Mouse (Mus musculus): ENCODE measurements around the gene Nup160. TPM values are rescaled to one million over a fixed set of nuclear protein-coding genes. Genes with fewer than 3 reads are reported as not detected.
A peak's percentile ranks its signal among the peaks of the same experiment; 100 is the strongest.

Gene Nup160
- polyA plus RNA-seq, 1 experiment from 2014 or later, result 51.0 TPM

DNA sequence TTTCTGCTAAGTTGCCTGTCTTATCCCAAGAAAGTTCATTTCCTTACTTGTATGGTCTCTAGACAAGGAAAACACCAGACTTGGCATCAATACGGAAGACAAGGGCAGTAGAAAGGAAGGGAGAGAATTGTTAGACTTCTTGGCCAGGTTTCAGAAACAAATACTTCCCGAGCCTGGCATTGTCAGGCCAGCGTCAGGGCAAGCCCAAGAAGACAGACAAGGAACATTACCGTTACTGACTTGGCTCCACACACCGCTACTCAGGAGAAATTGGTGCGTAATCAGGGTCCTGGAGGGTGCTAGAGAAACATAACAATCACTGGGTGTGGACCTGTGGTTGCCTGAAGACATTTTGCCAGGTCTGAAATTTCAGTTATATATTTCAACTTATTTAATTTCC is 6.7 kb upstream of the Nup160 start:
- H3K4me1 ChIP-seq (replicated peaks), result peaks cover 10% of the 10 kb centered on the region
- no peak overlapping the region for H3K27ac ChIP-seq
- H3K4me3 ChIP-seq, result no peak overlapping the region
- no peaks in the 10 kb centered on the region for H3K27me3 ChIP-seq (ENCODE audit: insufficient read depth, poor library complexity, severe bottlenecking)
- H3K36me3 ChIP-seq, result no peaks in the 10 kb centered on the region
- no peak for DNase-seq (ENCODE audit: low spot score)
- no peaks in the 10 kb centered on the region for H3K9me3 ChIP-seq
- WGBS, result 91% methylated on average over 6 of the region's 6 CpGs

DNA sequence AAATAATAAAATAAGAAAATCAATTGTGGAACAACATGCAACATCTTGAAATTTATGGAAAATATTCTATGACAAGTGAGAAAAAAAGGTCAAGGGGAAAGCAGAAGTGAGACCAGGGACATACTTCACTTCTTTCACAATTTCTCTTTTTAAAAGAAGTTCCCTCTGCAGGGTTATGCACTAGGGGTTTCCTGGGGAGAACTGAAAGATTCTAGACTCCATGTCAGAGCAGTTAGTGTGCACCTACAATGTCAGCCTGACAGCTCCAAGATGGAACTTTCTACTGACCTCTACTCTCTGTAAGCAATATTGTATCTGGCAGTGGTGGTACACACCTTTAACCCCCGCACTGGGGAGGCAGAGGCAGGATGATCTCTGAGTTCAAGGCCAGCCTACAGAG is 3.7 kb upstream of the Nup160 start:
- WGBS, result 88% methylated on average over 1 of the region's 1 CpGs
- Histone ChIP-seq H3K4me3 (no peak overlapping the region), H3K27me3 (ENCODE audit: insufficient read depth, poor library complexity, severe bottlenecking) (no peaks in the 10 kb centered on the region), H3K4me1 (replicated peaks) (no peaks in the 10 kb centered on the region; the same call in 1 of the 2 replicates), H3K36me3 (no peaks in the 10 kb centered on the region), H3K27ac (no peak overlapping the region), H3K9me3 (no peaks in the 10 kb centered on the region)
- no peak for DNase-seq (ENCODE audit: low spot score)

DNA sequence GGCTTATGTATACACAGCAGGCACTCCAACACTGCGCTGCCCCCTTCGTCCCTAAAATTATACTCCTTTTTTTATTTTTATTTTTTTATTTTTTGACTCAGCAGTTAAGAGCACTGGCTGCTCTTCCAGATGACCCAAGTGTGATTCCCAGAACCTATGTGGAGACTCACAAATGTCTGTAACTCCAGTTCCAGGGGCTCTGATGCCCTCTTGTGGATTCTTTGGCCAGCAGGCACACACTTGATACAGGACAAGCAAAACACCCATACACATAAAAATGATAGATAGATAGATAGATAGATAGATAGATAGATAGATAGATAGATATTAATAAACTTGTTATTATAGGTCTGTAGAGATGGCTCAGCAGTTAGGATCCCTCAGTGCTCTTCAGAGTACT is 2.5 kb upstream of the Nup160 start:
- H3K36me3 ChIP-seq, result no peaks in the 10 kb centered on the region
- no peak overlapping the region for H3K4me3 ChIP-seq
- peaks cover under 1% of the 10 kb centered on the region; the same call in 1 of the 2 replicates for H3K4me1 ChIP-seq (replicated peaks)
- no peaks in the 10 kb centered on the region for H3K9me3 ChIP-seq
- no peaks in the 10 kb centered on the region for H3K27me3 ChIP-seq (ENCODE audit: insufficient read depth, poor library complexity, severe bottlenecking)
- WGBS, result 93% methylated on average over 2 of the region's 2 CpGs
- no peak overlapping the region for H3K27ac ChIP-seq
- no peak for DNase-seq (ENCODE audit: low spot score)

DNA sequence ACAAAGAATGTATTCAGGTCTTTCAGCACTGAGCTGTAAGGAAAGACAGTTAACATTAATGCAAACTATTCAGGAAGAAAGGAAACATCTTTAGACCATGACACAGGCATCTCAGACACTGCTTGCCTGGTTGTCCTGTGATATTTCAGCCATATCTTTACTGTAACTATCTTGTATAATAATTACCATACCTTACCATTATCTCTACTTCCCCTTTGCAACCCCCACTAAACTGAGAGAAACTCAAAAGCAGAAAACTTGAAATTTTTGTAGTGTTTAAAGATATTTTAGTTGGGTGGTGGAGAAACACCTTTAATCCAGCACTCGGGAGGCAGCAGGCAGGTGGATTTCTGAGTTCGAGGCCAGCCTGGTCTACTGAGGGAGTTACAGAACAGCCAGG is 1.5 kb upstream of the Nup160 start:
- Histone ChIP-seq H3K4me1 (replicated peaks) (peaks cover 10% of the 10 kb centered on the region), H3K4me3 (no peak overlapping the region), H3K9me3 (no peaks in the 10 kb centered on the region), H3K27me3 (ENCODE audit: insufficient read depth, poor library complexity, severe bottlenecking) (no peaks in the 10 kb centered on the region), H3K36me3 (peaks cover under 1% of the 10 kb centered on the region; the same call in 1 of the 2 replicates), H3K27ac (no peak overlapping the region)
- no peak for DNase-seq (ENCODE audit: low spot score)
- WGBS, result 91% methylated on average over 2 of the region's 2 CpGs

DNA sequence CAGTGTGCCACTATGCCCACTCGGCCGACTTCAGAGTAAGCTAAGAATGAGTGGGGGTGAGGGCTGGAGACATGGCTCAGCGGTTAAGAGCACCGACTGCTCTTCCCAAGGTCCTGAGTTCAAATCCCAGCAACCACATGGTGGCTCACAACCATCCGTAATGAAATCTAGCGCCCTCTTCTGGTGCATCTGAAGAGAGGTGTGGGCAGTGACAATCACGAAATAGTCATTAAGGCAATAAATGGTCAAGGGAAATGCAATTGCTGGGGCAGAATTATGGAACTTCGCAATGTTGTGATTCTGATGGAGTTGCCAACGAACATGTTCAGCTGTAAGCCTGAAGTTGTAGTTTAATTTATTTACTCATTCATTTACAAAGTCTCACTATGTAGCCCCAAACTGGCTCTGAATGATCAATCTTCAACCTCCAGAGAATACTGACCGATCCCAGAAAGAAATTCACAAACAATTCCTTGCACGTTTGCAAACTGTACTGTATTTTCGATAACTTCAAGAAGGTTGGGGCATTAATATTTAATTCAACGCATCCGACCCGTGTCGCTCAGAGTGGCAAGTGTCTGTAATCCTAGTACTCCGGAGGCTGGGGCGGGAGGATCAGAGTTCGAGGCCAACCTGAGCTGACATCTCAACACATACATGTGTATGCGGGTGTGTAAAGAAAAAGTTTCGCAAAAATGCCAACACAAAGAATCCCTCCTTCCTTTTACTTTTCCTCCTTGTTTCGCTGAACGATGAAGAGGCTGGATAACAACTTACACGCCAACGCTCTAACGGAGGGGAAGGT is 1.4 kb downstream of the Nup160 start:
- no peak for DNase-seq (ENCODE audit: low spot score)
- H3K27ac ChIP-seq, result peak overlapping the region; percentile 90
- peaks cover 26% of the 10 kb centered on the region for H3K36me3 ChIP-seq
- H3K4me3 ChIP-seq, result peak overlapping the region; percentile 89
- H3K9me3 ChIP-seq, result no peaks in the 10 kb centered on the region
- WGBS, result 32% methylated on average over 26 of the region's 26 CpGs
- no peaks in the 10 kb centered on the region for H3K27me3 ChIP-seq (ENCODE audit: insufficient read depth, poor library complexity, severe bottlenecking)
- peaks cover 13% of the 10 kb centered on the region for H3K4me1 ChIP-seq (replicated peaks)

DNA sequence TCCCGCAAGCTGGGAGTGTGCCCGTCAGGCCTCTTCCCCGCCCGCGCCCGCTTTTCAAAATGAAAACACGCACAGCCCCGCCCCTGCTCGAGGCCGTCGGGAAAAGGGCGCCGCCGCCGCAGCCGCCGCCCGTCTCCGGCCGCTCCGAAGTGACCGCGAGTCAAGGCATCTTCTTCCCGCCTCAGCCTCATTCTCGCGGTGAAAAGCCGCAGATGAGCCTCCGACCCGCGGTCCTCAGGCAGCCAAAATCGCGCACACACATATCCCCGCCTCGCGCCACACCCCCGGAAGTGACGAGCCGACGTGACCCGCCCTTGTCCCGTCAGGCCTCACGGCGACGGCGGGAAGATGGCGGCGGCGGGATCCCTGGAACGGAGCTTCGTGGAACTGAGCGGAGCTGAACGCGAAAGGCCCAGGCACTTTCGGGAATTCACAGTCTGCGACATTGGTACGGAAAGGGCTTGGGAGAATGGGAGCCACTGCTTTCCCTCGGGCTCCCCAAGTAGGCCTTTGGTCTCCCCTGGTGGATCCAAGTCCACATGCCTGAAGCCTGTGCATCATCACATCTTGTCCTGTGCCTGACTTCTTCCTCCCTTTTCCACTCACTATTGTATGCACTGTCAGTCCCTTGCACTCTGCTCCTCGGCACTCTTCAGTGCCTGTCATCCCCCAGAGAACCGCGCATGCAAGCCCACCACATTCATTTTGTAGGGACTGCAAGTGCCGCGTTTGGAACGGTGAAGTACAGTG is 2.2 kb downstream of the Nup160 start:
- no peaks in the 10 kb centered on the region for H3K9me3 ChIP-seq
- H3K4me3 ChIP-seq, result peak overlapping the region; percentile 89
- H3K27ac ChIP-seq, result peak overlapping the region; percentile 90
- no peaks in the 10 kb centered on the region for H3K27me3 ChIP-seq (ENCODE audit: insufficient read depth, poor library complexity, severe bottlenecking)
- H3K36me3 ChIP-seq, result peaks cover 34% of the 10 kb centered on the region
- peaks cover 13% of the 10 kb centered on the region for H3K4me1 ChIP-seq (replicated peaks)
- DNase-seq (ENCODE audit: low spot score), result peak; percentile 97
- WGBS, result under 1% methylated on average over 63 of the region's 63 CpGs

DNA sequence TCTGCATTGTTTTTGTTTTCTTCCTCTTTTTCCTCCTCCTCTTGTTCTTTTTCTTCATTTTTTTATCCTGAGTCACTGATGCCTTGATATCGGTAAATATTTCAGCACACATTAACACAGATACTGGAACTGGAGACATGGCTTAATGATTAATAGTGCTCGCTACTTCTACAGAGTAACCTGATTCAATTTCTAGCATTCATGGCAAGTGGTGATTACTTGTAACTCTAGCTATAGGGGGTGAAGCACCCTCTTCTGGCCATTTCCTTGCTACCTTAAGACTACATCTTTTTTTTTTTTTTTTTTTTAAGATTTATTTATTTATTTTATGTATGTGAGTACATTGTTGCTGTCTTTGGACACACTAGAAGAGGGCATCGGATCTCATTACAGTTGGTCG is 23.9 kb downstream of the Nup160 start:
- Histone ChIP-seq H3K27ac (no peak overlapping the region), H3K9me3 (no peaks in the 10 kb centered on the region), H3K36me3 (peaks cover 100% of the 10 kb centered on the region), H3K4me1 (replicated peaks) (no peaks in the 10 kb centered on the region), H3K27me3 (ENCODE audit: insufficient read depth, poor library complexity, severe bottlenecking) (no peaks in the 10 kb centered on the region), H3K4me3 (no peak overlapping the region)
- no peak for DNase-seq (ENCODE audit: low spot score)
- 94% methylated on average over 4 of the region's 4 CpGs for WGBS

DNA sequence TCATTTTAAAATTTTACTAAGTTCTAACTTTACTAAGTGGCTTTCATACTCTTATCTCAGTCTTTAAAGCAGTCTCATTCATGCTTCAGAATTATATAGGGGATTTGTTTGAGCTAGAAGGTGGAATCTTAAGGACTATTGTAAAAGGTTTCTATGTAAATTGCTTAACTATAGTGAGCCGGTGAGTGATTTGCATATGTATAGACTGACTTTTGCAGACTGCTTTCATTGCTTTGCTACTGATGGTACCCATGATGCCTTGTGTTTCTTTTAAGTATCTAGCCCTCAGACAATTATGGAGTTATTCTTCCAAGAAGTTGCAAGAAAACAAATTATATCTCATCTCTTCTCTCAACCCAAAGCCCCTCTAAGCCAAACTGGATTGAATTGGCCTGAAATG is 31.5 kb downstream of the Nup160 start:
- no peak overlapping the region for H3K27ac ChIP-seq
- no peak overlapping the region for H3K4me3 ChIP-seq
- WGBS, result 59% methylated on average over 1 of the region's 1 CpGs
- no peaks in the 10 kb centered on the region for H3K4me1 ChIP-seq (replicated peaks)
- H3K9me3 ChIP-seq, result no peaks in the 10 kb centered on the region
- DNase-seq (ENCODE audit: low spot score), result no peak
- H3K27me3 ChIP-seq (ENCODE audit: insufficient read depth, poor library complexity, severe bottlenecking), result no peaks in the 10 kb centered on the region
- H3K36me3 ChIP-seq, result peaks cover 100% of the 10 kb centered on the region

DNA sequence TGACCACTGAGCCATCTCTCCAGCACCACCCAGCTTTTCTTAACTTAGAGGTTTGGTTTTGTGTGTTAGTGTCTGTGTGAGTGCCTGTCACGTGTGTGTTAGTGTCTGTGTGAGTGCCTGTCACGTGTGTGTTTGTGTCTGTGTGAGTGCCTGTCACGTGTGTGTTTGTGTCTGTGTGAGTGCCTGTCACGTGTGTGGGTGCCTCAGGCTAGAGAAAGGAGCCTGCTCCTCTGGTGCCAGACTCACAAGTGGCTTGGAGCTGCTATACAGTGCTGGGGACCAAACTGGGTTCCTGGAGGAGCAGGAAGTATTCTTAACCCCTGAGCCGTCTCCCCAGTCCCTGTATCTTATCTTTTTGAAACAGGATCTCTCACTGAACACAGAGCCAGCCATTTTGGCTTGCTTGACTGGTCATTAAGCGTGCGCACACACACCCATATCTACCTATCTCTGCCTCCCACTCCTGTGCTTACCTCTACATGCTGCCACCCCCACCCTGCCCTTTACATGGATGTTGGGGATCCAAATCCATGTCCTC is 38.6 kb downstream of the Nup160 start:
- Histone ChIP-seq H3K4me3 (no peak overlapping the region), H3K4me1 (replicated peaks) (no peaks in the 10 kb centered on the region), H3K27me3 (ENCODE audit: insufficient read depth, poor library complexity, severe bottlenecking) (no peaks in the 10 kb centered on the region), H3K9me3 (no peaks in the 10 kb centered on the region), H3K27ac (no peak overlapping the region), H3K36me3 (peaks cover 95% of the 10 kb centered on the region)
- 95% methylated on average over 7 of the region's 7 CpGs for WGBS
- no peak for DNase-seq (ENCODE audit: low spot score)

DNA sequence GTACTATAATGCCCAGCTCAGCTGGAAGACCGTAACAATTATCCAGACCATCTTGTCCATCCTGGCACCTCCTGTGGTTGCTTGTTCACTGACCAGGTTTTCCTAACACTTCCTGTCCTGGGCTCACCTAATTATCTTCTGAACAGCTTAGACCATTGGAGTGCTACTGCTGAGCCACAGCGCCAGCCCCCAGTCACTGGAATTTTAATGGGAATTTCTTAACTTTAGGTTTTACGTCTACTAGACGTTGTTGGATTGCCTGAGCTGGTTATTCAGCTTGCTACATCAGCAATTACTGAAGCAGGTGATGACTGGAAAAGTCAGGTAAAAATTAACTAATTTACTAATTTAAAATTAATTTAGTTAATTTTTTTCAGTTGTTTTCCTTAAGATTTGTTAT is 40.4 kb downstream of the Nup160 start:
- Histone ChIP-seq H3K27me3 (ENCODE audit: insufficient read depth, poor library complexity, severe bottlenecking) (no peaks in the 10 kb centered on the region), H3K9me3 (no peaks in the 10 kb centered on the region), H3K36me3 (peaks cover 95% of the 10 kb centered on the region), H3K4me1 (replicated peaks) (no peaks in the 10 kb centered on the region), H3K27ac (no peak overlapping the region), H3K4me3 (no peak overlapping the region)
- no peak for DNase-seq (ENCODE audit: low spot score)
- WGBS, result 96% methylated on average over 4 of the region's 4 CpGs

DNA sequence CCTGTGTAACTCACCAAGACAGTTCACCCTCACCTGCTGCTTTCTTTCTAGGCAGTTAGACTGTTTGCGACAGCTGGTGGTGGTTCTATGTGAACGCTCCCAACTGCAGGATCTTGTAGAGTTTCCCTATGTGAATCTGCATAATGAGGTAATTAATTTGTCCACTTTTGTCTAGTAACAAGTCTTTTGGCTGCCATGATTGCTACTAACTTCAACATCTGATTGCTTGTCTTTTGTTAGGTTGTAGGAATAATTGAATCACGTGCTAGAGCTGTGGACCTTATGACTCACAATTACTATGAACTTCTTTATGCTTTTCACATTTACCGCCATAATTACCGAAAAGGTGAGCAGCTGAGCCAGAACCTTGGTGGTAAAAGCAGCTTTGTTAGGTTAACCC is 40.9 kb downstream of the Nup160 start:
- Histone ChIP-seq H3K4me3 (no peak overlapping the region), H3K27ac (no peak overlapping the region), H3K27me3 (ENCODE audit: insufficient read depth, poor library complexity, severe bottlenecking) (no peaks in the 10 kb centered on the region), H3K9me3 (no peaks in the 10 kb centered on the region), H3K36me3 (peaks cover 95% of the 10 kb centered on the region), H3K4me1 (replicated peaks) (no peaks in the 10 kb centered on the region)
- DNase-seq (ENCODE audit: low spot score), result no peak
- WGBS, result 94% methylated on average over 5 of the region's 5 CpGs

DNA sequence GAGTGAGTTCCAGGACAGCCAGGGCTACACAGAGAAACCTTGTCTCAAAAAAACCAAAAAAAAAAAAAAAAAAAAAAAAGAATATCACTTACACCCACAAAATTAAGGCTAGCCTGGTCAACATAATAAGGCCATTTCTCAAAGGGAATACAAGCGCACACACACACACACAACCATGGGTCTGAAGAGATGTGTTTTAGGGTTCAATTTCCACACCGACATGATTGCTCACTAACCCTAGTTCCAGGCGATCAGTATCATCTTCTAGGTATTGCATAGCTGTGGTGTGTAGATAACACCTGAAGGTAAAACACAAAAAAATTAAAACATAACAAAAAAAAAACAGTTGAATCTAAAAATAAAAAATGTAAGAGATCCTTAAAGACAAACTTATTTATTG is 49.8 kb downstream of the Nup160 start:
- no peak for DNase-seq (ENCODE audit: low spot score)
- WGBS, result 95% methylated on average over 3 of the region's 3 CpGs
- Histone ChIP-seq H3K36me3 (peaks cover 100% of the 10 kb centered on the region), H3K27me3 (ENCODE audit: insufficient read depth, poor library complexity, severe bottlenecking) (no peaks in the 10 kb centered on the region), H3K4me3 (no peak overlapping the region), H3K27ac (no peak overlapping the region), H3K9me3 (no peaks in the 10 kb centered on the region), H3K4me1 (replicated peaks) (no peaks in the 10 kb centered on the region)

DNA sequence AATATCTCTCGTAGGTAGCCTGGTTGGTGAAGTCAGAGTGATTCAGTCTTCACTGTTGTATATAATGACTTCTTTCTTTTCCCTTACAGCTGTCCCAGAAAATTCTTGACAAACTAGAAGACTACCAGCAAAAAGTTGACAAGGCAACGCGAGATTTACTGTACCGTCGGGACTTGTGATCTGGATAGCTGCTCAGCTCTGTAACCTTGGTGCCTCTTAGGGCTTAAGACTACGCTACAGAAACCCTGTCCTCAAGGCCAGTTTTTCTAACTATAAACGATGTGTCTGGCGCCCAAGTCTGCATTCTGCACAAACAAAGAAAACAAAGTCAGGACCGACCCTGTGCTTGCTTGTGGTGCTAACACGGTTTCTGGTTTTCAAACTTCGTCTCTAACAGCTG is 58.3 kb downstream of the Nup160 start:
- Histone ChIP-seq H3K4me3 (no peak overlapping the region), H3K27ac (no peak overlapping the region), H3K9me3 (no peaks in the 10 kb centered on the region), H3K36me3 (peaks cover 85% of the 10 kb centered on the region), H3K4me1 (replicated peaks) (no peaks in the 10 kb centered on the region), H3K27me3 (ENCODE audit: insufficient read depth, poor library complexity, severe bottlenecking) (no peaks in the 10 kb centered on the region)
- no peak for DNase-seq (ENCODE audit: low spot score)
- WGBS, result 96% methylated on average over 11 of the region's 11 CpGs
